In the genomic region with DNA sequence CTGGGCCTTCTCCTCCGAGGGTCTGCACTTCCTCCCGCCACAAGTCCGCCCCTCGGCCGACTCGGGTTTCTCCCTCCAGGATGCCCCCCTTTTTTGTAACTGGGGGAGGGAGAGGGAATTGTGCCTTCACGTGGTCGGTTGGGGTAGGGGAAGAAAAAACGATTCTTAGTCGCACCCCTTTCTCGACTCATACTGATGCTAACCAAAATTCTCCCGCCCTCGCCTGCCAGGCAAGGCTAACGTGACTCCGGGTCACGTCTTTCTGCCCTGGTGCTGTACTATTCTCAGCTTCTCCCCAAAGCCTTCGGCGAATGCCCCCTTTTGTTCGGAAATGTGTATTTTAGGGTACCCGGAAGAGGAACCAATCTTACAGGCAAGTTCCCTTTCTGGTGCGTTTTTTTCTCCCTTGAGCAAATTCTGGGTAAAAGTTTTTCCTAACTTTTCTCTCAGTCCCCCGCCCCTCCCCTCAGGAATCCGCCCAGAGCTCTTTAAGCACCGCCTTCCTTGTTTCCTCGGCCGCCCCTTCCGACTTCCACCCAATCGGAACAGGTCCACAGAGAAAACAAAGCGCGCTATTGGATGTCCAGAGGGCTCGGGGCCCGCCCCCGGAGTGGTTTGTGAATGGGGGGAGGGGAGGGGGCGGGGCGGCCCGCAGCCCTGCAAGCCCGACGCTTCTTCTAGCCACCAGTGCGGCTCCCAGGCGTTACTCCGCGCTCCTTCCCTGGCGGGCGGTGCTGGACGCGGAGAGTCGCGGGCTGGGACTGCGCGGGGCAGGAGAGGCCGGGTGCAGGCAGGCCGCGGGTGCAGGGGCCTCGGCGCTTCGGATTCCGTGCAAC, we compare ENCODE assay signal across 7 mouse cellular contexts. TPM values are rescaled to one million over a fixed set of nuclear protein-coding genes. Genes with fewer than 3 reads are reported as not detected.
A peak's percentile ranks its signal among the peaks of the same experiment; 100 is the strongest.
DNase-seq lines count a peak whose midpoint lies in the region; ATAC-seq and TF ChIP-seq lines count a peak whose summit lies in the region.

No protein-coding gene starts in this region.

- peak; percentile 13; the same call in 1 of the 2 replicates for TF ChIP-seq EP300 in heart, adult 2 months (IDR thresholded peaks at IDR 0.05; ENCODE audit: insufficient read depth, low read depth, low read length)

- H3K9me3 ChIP-seq in embryonic facial prominence, embryonic 12.5 days, result no peaks in the 10 kb centered on the region
- no peaks in the 10 kb centered on the region for H3K9me3 ChIP-seq in limb, embryonic 13.5 days
- H3K9me3 ChIP-seq in midbrain, embryonic 16.5 days (replicated peaks; ENCODE audit: control insufficient read depth, low read length, poor library complexity, severe bottlenecking), result no peaks in the 10 kb centered on the region

- intact Hi-C loops in heart, adult 2 months (cut with DNase I), result loop anchor here (2.0 to 5.0 kb wide), 3 partner anchors 103 to 244 kb away; a partner anchor contains a TSS

- H3K79me2 ChIP-seq in heart, adult 2 months (replicated peaks; ENCODE audit: control insufficient read depth, insufficient read depth, low read length), result no peaks in the 10 kb centered on the region

- no peaks in the 10 kb centered on the region for H3K27me3 ChIP-seq in embryonic facial prominence, embryonic 12.5 days
- H3K27me3 ChIP-seq in heart, adult 2 months (ENCODE audit: control insufficient read depth, insufficient read depth, low read length), result no peaks in the 10 kb centered on the region
- H3K27me3 ChIP-seq in limb, embryonic 13.5 days, result no peaks in the 10 kb centered on the region
- H3K27me3 ChIP-seq in midbrain, embryonic 16.5 days (ENCODE audit: control insufficient read depth, insufficient read depth, low read depth, low read length), result peaks cover 3% of the 10 kb centered on the region

- TF ChIP-seq POLR2A in heart, adult 2 months (IDR thresholded peaks at IDR 0.05; ENCODE audit: insufficient read depth, low read depth, low read length), result peak; percentile 83

- peak; percentile 93 for ATAC-seq in embryonic facial prominence, embryonic 12.5 days (ENCODE audit: insufficient number of reproducible peaks, insufficient read depth, low FRiP score, low TSS enrichment)
- peak; percentile 95 for ATAC-seq in limb, embryonic 13.5 days (ENCODE audit: low FRiP score, low read depth)
- peak; percentile 91 for ATAC-seq in midbrain, embryonic 16.5 days

- DNase-seq in adrenal gland, postnatal 25 days, result peak; percentile 91
- peak; percentile 92 to 95 for DNase-seq in heart, adult 2 months
- peak; percentile 96 to 97 for DNase-seq in kidney, adult 8-10 months
- DNase-seq in spleen, postnatal 10 days (ENCODE audit: low spot score in 2 of 2), result peak; percentile 73 to 87

- TF ChIP-seq CTCF in heart, adult 2 months (IDR thresholded peaks at IDR 0.05), result peak; percentile 38

- H3K27ac ChIP-seq in embryonic facial prominence, embryonic 12.5 days, result peak overlapping the region; percentile 98
- peak overlapping the region; percentile 87 for H3K27ac ChIP-seq in heart, adult 2 months
- H3K27ac ChIP-seq in limb, embryonic 13.5 days, result peak overlapping the region; percentile 99
- H3K27ac ChIP-seq in midbrain, embryonic 16.5 days (ENCODE audit: low read length), result peak overlapping the region; percentile 30

- H3K4me1 ChIP-seq in embryonic facial prominence, embryonic 12.5 days, result peaks cover 29% of the 10 kb centered on the region
- peaks cover 2% of the 10 kb centered on the region; the same call in 1 of the 2 replicates for H3K4me1 ChIP-seq in heart, adult 2 months (ENCODE audit: control insufficient read depth, insufficient read depth, low read length)
- peaks cover 43% of the 10 kb centered on the region for H3K4me1 ChIP-seq in limb, embryonic 13.5 days
- peaks cover 22% of the 10 kb centered on the region for H3K4me1 ChIP-seq in midbrain, embryonic 16.5 days (ENCODE audit: control insufficient read depth, insufficient read depth, low read length)

- H3K9ac ChIP-seq in embryonic facial prominence, embryonic 12.5 days, result peak overlapping the region; percentile 99
- H3K9ac ChIP-seq in heart, adult 2 months (ENCODE audit: low read depth, low read length), result peak overlapping the region; percentile 74
- H3K9ac ChIP-seq in limb, embryonic 13.5 days, result peak overlapping the region; percentile 98
- peak overlapping the region; percentile 60 for H3K9ac ChIP-seq in midbrain, embryonic 16.5 days (ENCODE audit: low read depth, low read length)

- H3K36me3 ChIP-seq in embryonic facial prominence, embryonic 12.5 days, result 0 out of 2 replicates have a peak, but pooled peaks cover 5% of the 10 kb centered on the region
- no peaks in the 10 kb centered on the region for H3K36me3 ChIP-seq in heart, adult 2 months (ENCODE audit: control insufficient read depth, insufficient read depth, low read length)
- peaks cover 9% of the 10 kb centered on the region; the same call in 1 of the 2 replicates for H3K36me3 ChIP-seq in limb, embryonic 13.5 days
- no peaks in the 10 kb centered on the region for H3K36me3 ChIP-seq in midbrain, embryonic 16.5 days (ENCODE audit: control insufficient read depth, insufficient read depth, low read length)

- H3K4me3 ChIP-seq in embryonic facial prominence, embryonic 12.5 days, result peak overlapping the region; percentile 94
- H3K4me3 ChIP-seq in heart, adult 2 months, result peak overlapping the region; percentile 84
- H3K4me3 ChIP-seq in limb, embryonic 13.5 days, result peak overlapping the region; percentile 93
- peak overlapping the region; percentile 52 for H3K4me3 ChIP-seq in midbrain, embryonic 16.5 days (ENCODE audit: low read depth, low read length)

- H3K4me2 ChIP-seq in embryonic facial prominence, embryonic 12.5 days (replicated peaks), result peak overlapping the region; percentile 95
- H3K4me2 ChIP-seq in limb, embryonic 13.5 days (replicated peaks), result peak overlapping the region; percentile 99
- peak overlapping the region; percentile 96 for H3K4me2 ChIP-seq in midbrain, embryonic 16.5 days (ENCODE audit: low read length)

- under 1% methylated on average over 53 of the region's 57 CpGs for WGBS in embryonic facial prominence, embryonic 12.5 days
- WGBS in heart, adult 2 months, result under 1% methylated on average over 57 of the region's 57 CpGs
- WGBS in limb, embryonic 13.5 days, result under 1% methylated on average over 57 of the region's 57 CpGs
- WGBS in midbrain, embryonic 16.5 days, result 0% methylated on average over 49 of the region's 57 CpGs

RNA-seq across cellular contexts. Expression of a gene that starts 0.6 kb away (rescaled TPM):
- 12.7 and 17.9 TPM in 2 replicates for total RNA-seq in adrenal gland, postnatal 25 days (2021)
- polyA plus RNA-seq in embryonic facial prominence, embryonic 12.5 days (2016; fragmentation: Nextera tagmentation; extraction: Ambion mirVana), result 26.3 and 28.5 TPM in 2 replicates
- total RNA-seq in heart, adult 2 months (2021), result 1 to 10 TPM; 5.3 to 7.0 TPM
- polyA plus RNA-seq in heart, adult 2 months (2012; rRNA removed), result 5.8 TPM in 2 replicates
- polyA plus RNA-seq in limb, embryonic 13.5 days (2015; fragmentation: Nextera tagmentation; extraction: Ambion mirVana), result 12.8 and 13.4 TPM in 2 replicates
- polyA plus RNA-seq in midbrain, embryonic 16.5 days (2015; fragmentation: Nextera tagmentation; extraction: Ambion mirVana), result 2.6 and 3.2 TPM in 2 replicates

RNA-seq across cellular contexts. Expression of a gene that starts 34.4 kb away (rescaled TPM):
- total RNA-seq in adrenal gland, postnatal 25 days (2021), result 10.8 and 22.8 TPM in 2 replicates
- 0.67 and 0.82 TPM in 2 replicates for polyA plus RNA-seq in embryonic facial prominence, embryonic 12.5 days (2016; fragmentation: Nextera tagmentation; extraction: Ambion mirVana)
- total RNA-seq in heart, adult 2 months (2021), result under 1 TPM in 1 of 2 experiments, not detected in 1; 0.30 TPM
- polyA plus RNA-seq in heart, adult 2 months (2012; rRNA removed), result 0.29 and 0.45 TPM in 2 replicates
- polyA plus RNA-seq in limb, embryonic 13.5 days (2015; fragmentation: Nextera tagmentation; extraction: Ambion mirVana), result 0.45 and 1.4 TPM in 2 replicates
- 11.8 and 14.1 TPM in 2 replicates for polyA plus RNA-seq in midbrain, embryonic 16.5 days (2015; fragmentation: Nextera tagmentation; extraction: Ambion mirVana)

Comparison
In these comparisons a context has a peak if more than half of its experiments do, and no peak if none do; other contexts are left out.
1. Peak in every context shown above with its lines: DNase-seq, ATAC-seq, H3K4me3 ChIP-seq and H3K27ac ChIP-seq.
2. H3K27ac ChIP-seq: peak in every context shown above with its lines; median percentile 99 in limb, embryonic 13.5 days; 98 in embryonic facial prominence, embryonic 12.5 days; 87 in heart, adult 2 months; 30 in midbrain, embryonic 16.5 days.